Mouse (Mus musculus): Measurements from ENCODE around the gene Ccdc142. TPM values are rescaled to one million over a fixed set of nuclear protein-coding genes. Genes with fewer than 3 reads are reported as not detected.

The Ccdc142 gene
- polyA plus RNA-seq, 1 experiment: 1.2 TPM

DNA sequence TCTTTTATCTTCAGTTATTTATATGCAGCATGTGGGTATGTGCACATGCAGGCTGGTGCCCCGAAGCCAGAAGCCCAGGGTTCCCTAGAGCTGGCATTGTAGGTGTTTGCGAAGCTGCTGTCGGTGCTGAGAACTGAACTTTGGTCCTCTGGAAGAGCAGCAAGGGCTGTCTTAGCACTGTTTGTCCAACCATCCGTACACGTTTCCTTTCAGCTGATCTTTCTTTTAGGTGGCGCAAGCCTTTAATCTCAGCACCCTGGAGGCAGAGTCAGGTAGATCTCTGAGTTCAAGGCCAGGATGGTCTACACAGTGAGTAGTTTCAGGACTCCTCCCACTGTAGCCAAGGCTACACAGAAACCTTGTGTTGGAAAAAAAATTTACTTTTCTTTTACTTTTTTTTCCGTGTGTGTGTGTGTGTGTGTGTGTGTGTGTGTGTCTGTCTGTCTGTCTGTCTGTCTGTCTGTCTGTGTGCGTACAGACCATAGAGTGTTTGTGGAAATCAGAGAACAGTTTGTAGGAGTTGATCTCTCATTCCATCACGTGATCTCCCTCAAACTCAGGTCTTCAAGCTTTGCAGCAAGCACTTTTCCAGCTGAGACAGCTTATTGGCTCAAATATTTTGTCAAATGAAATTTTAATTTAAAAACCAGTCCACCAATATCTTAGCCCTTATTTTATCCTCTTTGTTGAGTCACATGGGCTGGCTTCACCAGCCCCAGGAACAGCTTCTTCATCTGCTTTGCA lies 30.9 kb downstream of the Ccdc142 start:
- no peaks in the 10 kb centered on the region for H3K27me3 ChIP-seq (ENCODE audit: control insufficient read depth, insufficient read depth, insufficient read length)
- peaks cover 8% of the 10 kb centered on the region for H3K79me2 ChIP-seq (ENCODE audit: control insufficient read depth, insufficient read depth)
- H3ac ChIP-seq (ENCODE audit: control insufficient read depth, insufficient read length): no peak overlapping the region
- H3K4me2 ChIP-seq (ENCODE audit: low read depth): no peak overlapping the region
- no peak overlapping the region for H3K4me3 ChIP-seq
- TF ChIP-seq POLR2AphosphoS2 (IDR thresholded peaks at IDR 0.05; ENCODE audit: insufficient read length, low read depth) (peak; percentile 42), USF1 (IDR thresholded peaks at IDR 0.05; ENCODE audit: low read depth) (peak; percentile 60), TCF3 (IDR thresholded peaks at IDR 0.05; ENCODE audit: insufficient read length, low read depth) (no peak)
- H3K36me3 ChIP-seq (ENCODE audit: control insufficient read depth, insufficient read depth): no peaks in the 10 kb centered on the region

DNA sequence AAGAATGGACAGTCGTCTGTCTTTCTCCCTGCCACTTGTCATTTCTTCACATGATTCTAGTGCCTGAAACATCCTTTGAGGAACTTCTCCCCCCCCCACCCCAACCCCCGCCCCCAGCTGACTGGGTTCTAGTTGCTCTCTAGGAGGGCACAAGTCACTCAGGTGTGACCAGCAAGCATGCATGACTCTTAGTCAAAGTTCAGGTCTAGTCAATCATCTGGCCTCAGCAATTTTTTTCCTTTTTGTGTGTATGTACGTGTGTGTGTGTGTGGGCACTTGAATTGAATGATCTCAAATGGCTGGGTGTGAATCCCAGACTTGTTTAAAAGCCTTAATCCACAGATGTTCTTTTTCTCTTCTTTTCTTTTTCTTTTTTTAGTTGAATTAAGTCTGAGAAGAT lies 32.8 kb downstream of the Ccdc142 start:
- Histone ChIP-seq H3K79me2 (ENCODE audit: control insufficient read depth, insufficient read depth) (peaks cover 19% of the 10 kb centered on the region), H3K4me3 (no peak overlapping the region), H3K4me2 (ENCODE audit: low read depth) (no peak overlapping the region), H3ac (ENCODE audit: control insufficient read depth, insufficient read length) (no peak overlapping the region), H3K27me3 (ENCODE audit: control insufficient read depth, insufficient read depth, insufficient read length) (no peaks in the 10 kb centered on the region), H3K36me3 (ENCODE audit: control insufficient read depth, insufficient read depth) (no peaks in the 10 kb centered on the region)
- no peak for TF ChIP-seq USF1 (IDR thresholded peaks at IDR 0.05; ENCODE audit: low read depth)

DNA sequence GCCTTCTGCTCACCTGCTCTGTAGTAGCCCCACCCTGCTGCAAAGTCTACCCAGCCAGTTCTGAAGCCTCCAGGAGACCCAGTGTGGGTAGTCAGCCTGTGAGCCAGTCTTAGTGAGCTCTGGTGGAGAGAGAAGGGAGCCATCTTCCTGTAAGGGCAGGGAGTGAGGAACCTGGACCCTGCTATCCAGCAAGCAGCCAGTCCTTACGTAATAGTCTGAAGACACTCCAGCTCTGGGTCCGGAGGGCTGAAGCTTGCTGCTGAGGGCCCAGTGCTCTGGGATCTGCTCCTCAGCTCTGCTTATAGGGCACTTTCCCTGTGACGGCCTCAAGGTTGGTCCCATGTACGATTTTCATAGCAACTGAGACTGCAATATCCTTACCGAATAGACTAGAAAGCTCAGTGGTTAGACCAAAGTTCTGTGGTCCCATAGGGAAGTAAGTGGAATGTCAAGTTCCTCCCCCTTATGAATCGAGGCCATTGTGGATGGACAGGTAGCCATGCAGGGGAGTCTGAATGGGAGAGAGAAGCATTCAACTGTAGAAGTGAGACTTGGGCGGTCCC lies 33.6 kb downstream of the Ccdc142 start, which contains the start of gene Rtkn:
Gene Rtkn (plus strand): TSS at position 513 of the 563 bp plus-strand sequence.
- Histone ChIP-seq H3ac (ENCODE audit: control insufficient read depth, insufficient read length) (peak within 1 kb of the TSS; percentile 52), H3K4me3 (peak within 1 kb of the TSS; percentile 88), H3K4me2 (ENCODE audit: low read depth) (peak within 1 kb of the TSS; percentile 84), H3K27me3 (ENCODE audit: control insufficient read depth, insufficient read depth, insufficient read length) (no peaks in the 10 kb centered on the region), H3K36me3 (ENCODE audit: control insufficient read depth, insufficient read depth) (no peaks in the 10 kb centered on the region), H3K79me2 (ENCODE audit: control insufficient read depth, insufficient read depth) (peaks cover 27% of the 10 kb centered on the region)
- TF ChIP-seq E2F4 (IDR thresholded peaks at IDR 0.05; ENCODE audit: insufficient read depth) (no peak), CEBPB (IDR thresholded peaks at IDR 0.05; ENCODE audit: insufficient read depth, poor library complexity, severe bottlenecking) (no peak)

DNA sequence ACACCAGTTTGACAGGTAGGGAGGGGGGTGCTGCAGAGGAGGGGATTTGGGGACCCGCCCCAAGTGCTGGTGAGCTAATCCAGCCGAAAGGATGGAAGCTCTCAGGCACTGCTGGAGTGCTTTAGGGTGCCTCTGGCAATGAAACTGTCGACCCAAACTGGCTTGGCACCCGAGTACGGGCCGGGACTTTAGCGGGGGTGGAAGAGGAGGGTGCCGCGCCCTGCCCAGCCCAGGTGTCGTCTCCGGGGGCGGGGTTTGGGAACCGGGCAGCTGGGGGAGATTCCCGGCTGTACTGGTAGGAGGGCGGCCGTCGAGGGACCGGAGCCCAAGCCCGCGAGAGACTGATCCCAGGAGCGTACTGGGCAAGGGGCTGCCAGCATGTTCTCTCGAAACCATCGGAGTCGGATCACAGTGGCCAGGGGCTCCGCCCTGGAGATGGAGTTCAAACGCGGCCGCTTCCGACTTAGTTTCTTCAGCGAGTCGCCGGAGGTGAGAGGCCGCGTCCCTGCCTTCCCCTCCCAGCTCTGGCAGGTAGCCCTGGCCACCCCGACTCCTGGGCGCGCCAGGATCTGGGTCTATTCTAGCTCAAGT lies 34.3 kb downstream of the Ccdc142 start:
- H3K27me3 ChIP-seq (ENCODE audit: control insufficient read depth, insufficient read depth, insufficient read length): no peaks in the 10 kb centered on the region
- H3K79me2 ChIP-seq (ENCODE audit: control insufficient read depth, insufficient read depth): peaks cover 33% of the 10 kb centered on the region
- peak overlapping the region; percentile 88 for H3K4me3 ChIP-seq
- peak overlapping the region; percentile 84 for H3K4me2 ChIP-seq (ENCODE audit: low read depth)
- no peaks in the 10 kb centered on the region for H3K36me3 ChIP-seq (ENCODE audit: control insufficient read depth, insufficient read depth)
- peak overlapping the region; percentile 52 for H3ac ChIP-seq (ENCODE audit: control insufficient read depth, insufficient read length)
- no peak for TF ChIP-seq TCF3 (IDR thresholded peaks at IDR 0.05; ENCODE audit: insufficient read length, low read depth)
- peak; percentile 70 for TF ChIP-seq POLR2A (IDR thresholded peaks at IDR 0.05; ENCODE audit: insufficient read length, low read depth)
- TF ChIP-seq MAX (IDR thresholded peaks at IDR 0.05; ENCODE audit: low read depth): no peak
- peak; percentile 74 for TF ChIP-seq POLR2AphosphoS2 (IDR thresholded peaks at IDR 0.05; ENCODE audit: insufficient read length, low read depth)
- no peak for TF ChIP-seq CEBPB (IDR thresholded peaks at IDR 0.05; ENCODE audit: insufficient read depth, poor library complexity, severe bottlenecking)
- peak in 1 of 3 experiments; percentile 62 for TF ChIP-seq MYOD1 (IDR thresholded peaks at IDR 0.05; ENCODE audit: control insufficient read depth in 1 of 3, insufficient read length in 2 of 3, low read depth in 2 of 3)
- no peak for TF ChIP-seq TCF12 (IDR thresholded peaks at IDR 0.05; ENCODE audit: insufficient read depth, poor library complexity, severe bottlenecking)
- no peak for TF ChIP-seq SRF (IDR thresholded peaks at IDR 0.05; ENCODE audit: control insufficient read depth, insufficient read length, low read depth)
- TF ChIP-seq MYOG (IDR thresholded peaks at IDR 0.05; ENCODE audit: control insufficient read depth in 1 of 3, insufficient read depth in 1 of 3, insufficient read length in 2 of 3, low read depth in 2 of 3): peak in 1 of 3 experiments; percentile 57
- TF ChIP-seq E2F4 (IDR thresholded peaks at IDR 0.05; ENCODE audit: insufficient read depth): no peak

DNA sequence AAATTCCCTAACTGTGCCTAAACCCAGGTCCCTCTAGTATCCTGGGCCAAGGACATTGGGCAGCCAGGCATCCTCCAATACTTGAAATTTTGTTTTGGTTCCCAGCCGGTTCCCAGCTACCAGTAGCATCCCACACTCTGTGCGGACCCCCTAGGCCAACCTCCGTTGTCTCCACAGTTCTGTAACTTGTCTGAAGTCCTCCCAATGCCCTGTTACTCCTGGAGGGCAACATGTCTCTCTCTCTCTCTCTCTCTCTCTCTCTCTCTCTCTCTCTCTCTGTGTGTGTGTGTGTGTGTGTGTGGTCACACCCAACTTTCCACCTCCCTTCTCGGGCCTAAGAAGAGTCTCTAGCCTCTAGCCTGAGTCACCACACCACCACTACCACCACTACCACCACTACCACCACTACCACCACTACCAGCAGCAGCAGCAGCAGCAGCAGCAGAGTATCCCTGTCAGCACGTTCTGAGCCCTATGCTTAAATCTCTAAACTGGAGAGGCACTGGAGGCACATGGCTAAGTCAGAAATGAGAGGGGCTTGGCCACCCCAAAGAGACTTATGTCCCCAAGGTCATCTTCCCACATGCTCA lies 35.0 kb downstream of the Ccdc142 start:
- peak overlapping the region; percentile 52 for H3ac ChIP-seq (ENCODE audit: control insufficient read depth, insufficient read length)
- peak overlapping the region; percentile 84 for H3K4me2 ChIP-seq (ENCODE audit: low read depth)
- no peaks in the 10 kb centered on the region for H3K27me3 ChIP-seq (ENCODE audit: control insufficient read depth, insufficient read depth, insufficient read length)
- no peaks in the 10 kb centered on the region for H3K36me3 ChIP-seq (ENCODE audit: control insufficient read depth, insufficient read depth)
- peaks cover 40% of the 10 kb centered on the region for H3K79me2 ChIP-seq (ENCODE audit: control insufficient read depth, insufficient read depth)
- TF ChIP-seq USF1 (IDR thresholded peaks at IDR 0.05; ENCODE audit: low read depth) (no peak), CEBPB (IDR thresholded peaks at IDR 0.05; ENCODE audit: insufficient read depth, poor library complexity, severe bottlenecking) (no peak), REST (IDR thresholded peaks at IDR 0.05; ENCODE audit: insufficient read depth, insufficient read length) (no peak), MYOD1 (IDR thresholded peaks at IDR 0.05; ENCODE audit: control insufficient read depth in 1 of 3, insufficient read length in 2 of 3, low read depth in 2 of 3) (no peak), TCF3 (IDR thresholded peaks at IDR 0.05; ENCODE audit: insufficient read length, low read depth) (no peak), POLR2A (IDR thresholded peaks at IDR 0.05; ENCODE audit: insufficient read length, low read depth) (peak; percentile 74), MYOG (IDR thresholded peaks at IDR 0.05; ENCODE audit: control insufficient read depth in 1 of 3, insufficient read depth in 1 of 3, insufficient read length in 2 of 3, low read depth in 2 of 3) (no peak), E2F4 (IDR thresholded peaks at IDR 0.05; ENCODE audit: insufficient read depth) (no peak), POLR2AphosphoS2 (IDR thresholded peaks at IDR 0.05; ENCODE audit: insufficient read length, low read depth) (peak; percentile 75), SRF (IDR thresholded peaks at IDR 0.05; ENCODE audit: control insufficient read depth, insufficient read length, low read depth) (no peak)
- H3K4me3 ChIP-seq: peak overlapping the region; percentile 88
